Mouse (Mus musculus) bone marrow, adult 2 months (tissue): Measurements from ENCODE around the gene Shkbp1.

Experiments used
- CTCF ChIP-seq: fragments of 200-500 bp; IDR thresholded peaks from 2 replicates; pipeline ENCODE4 v1.5.1; 2011; ENCODE audit warnings: low read length, control low read depth; ENCODE audit not compliant: control insufficient read depth, insufficient read depth
- POLR2A ChIP-seq: fragments of 200-500 bp; IDR thresholded peaks from 2 replicates; pipeline ENCODE4 v1.6.1; 2011; ENCODE audit warnings: low read depth, mild to moderate bottlenecking, control low read depth, low read length, borderline replicate concordance; ENCODE audit not compliant: control insufficient read depth

GRCm38 (mm10) chr7:27298033-27298610 is 57.7 kb downstream of the Shkbp1 start:
- TF ChIP-seq CTCF (no peak), POLR2A (no peak)
